Mouse (Mus musculus) neutrophil, adult 5-6 weeks (primary cell): ENCODE data around the gene Tmem132d. TPM values are rescaled to one million over a fixed set of nuclear protein-coding genes. Genes with fewer than 3 reads are reported as not detected.

Source experiments
- ATAC-seq: fragments of 151-379, 151-347 bp; 2 replicates; pipeline ENCODE4 v1.8.0; 2017; ENCODE audit warnings: mild to moderate bottlenecking, moderate TSS enrichment; ENCODE audit not compliant: insufficient number of reproducible peaks, poor library complexity, low FRiP score, severe bottlenecking; ENCODE audit errors: extremely low read depth
- total RNA-seq: library from RNA; stranded (forward); fragments of 200-1000 nt; gene quantifications from 2 replicates; pipeline ENCODE4 v1.2.3, GENCODE M21; 2017

Tmem132d gene
- total RNA-seq, 1 experiment from 2014 or later = not detected

GRCm38 (mm10) chr5:128414056-128414455 is 18.8 kb downstream of the Tmem132d start:
- ATAC-seq = no peak

GRCm38 (mm10) chr5:128412306-128412705 is 20.6 kb downstream of the Tmem132d start:
- no peak for ATAC-seq

GRCm38 (mm10) chr5:128407546-128407945 is 25.3 kb downstream of the Tmem132d start:
- ATAC-seq = no peak

- no peak for ATAC-seq
These were observed 27.8 kb downstream of the Tmem132d start for GRCm38 (mm10) chr5:128405071-128405470.

- ATAC-seq = no peak
These were observed 28.7 kb downstream of the Tmem132d start for GRCm38 (mm10) chr5:128404223-128404622.

- ATAC-seq = no peak
These were observed 40.5 kb downstream of the Tmem132d start for GRCm38 (mm10) chr5:128392372-128392771.

GRCm38 (mm10) chr5:128389665-128390064 is 43.2 kb downstream of the Tmem132d start:
- no peak for ATAC-seq

GRCm38 (mm10) chr5:128388358-128389141 is 44.3 kb downstream of the Tmem132d start:
- ATAC-seq = no peak

- ATAC-seq = no peak
These were observed 63.1 kb downstream of the Tmem132d start for GRCm38 (mm10) chr5:128369814-128370213.

GRCm38 (mm10) chr5:128369111-128369510 is 63.8 kb downstream of the Tmem132d start:
- ATAC-seq = no peak

- no peak for ATAC-seq
These were observed 67.5 kb downstream of the Tmem132d start for GRCm38 (mm10) chr5:128365261-128365985.

GRCm38 (mm10) chr5:128360946-128361675 is 71.8 kb downstream of the Tmem132d start:
- no peak for ATAC-seq

GRCm38 (mm10) chr5:128348835-128349234 is 84.0 kb downstream of the Tmem132d start:
- no peak for ATAC-seq

GRCm38 (mm10) chr5:128336841-128337240 is 96.0 kb downstream of the Tmem132d start:
- no peak for ATAC-seq

GRCm38 (mm10) chr5:128332766-128333165 is 100.1 kb downstream of the Tmem132d start:
- no peak for ATAC-seq

GRCm38 (mm10) chr5:128330351-128330750 is 102.5 kb downstream of the Tmem132d start:
- ATAC-seq = no peak

- no peak for ATAC-seq
These were observed 130.5 kb downstream of the Tmem132d start for GRCm38 (mm10) chr5:128302387-128302786.

GRCm38 (mm10) chr5:128291191-128291590 is 141.7 kb downstream of the Tmem132d start:
- ATAC-seq = no peak

- no peak for ATAC-seq
These were observed 159.6 kb downstream of the Tmem132d start for GRCm38 (mm10) chr5:128273255-128273654.

GRCm38 (mm10) chr5:128267366-128267765 is 165.5 kb downstream of the Tmem132d start:
- ATAC-seq = no peak
